Mouse (Mus musculus) spleen, adult 12 weeks (tissue): Measurements from ENCODE around the gene Prss38.
"Not testable (repeated sequence)": the region's sequence is repeated elsewhere in the genome, so short reads cannot be mapped to it uniquely, and the experiment has no call there.

ENCODE experiments used
- DNase-seq: peaks from one replicate; pipeline ENCODE4 v3.0.0; 2022; ENCODE audit warnings: low spot score

Gene Prss38

GRCm38 (mm10) chr11:59377999-59378398, 2.5 kb upstream of the Prss38 start:
- no peak for DNase-seq

- no peak for DNase-seq
Measured at GRCm38 (mm10) chr11:59369848-59370247, 5.6 kb downstream of the Prss38 start.

GRCm38 (mm10) chr11:59367955-59368354, 7.5 kb downstream of the Prss38 start:
- not testable (repeated sequence) for DNase-seq

- no peak for DNase-seq
Measured at GRCm38 (mm10) chr11:59366633-59367032, 8.8 kb downstream of the Prss38 start.

- DNase-seq: no peak
Measured at GRCm38 (mm10) chr11:59366031-59366430, 9.4 kb downstream of the Prss38 start.

GRCm38 (mm10) chr11:59364417-59364816, 11.0 kb downstream of the Prss38 start:
- no peak for DNase-seq

- DNase-seq: no peak
Measured at GRCm38 (mm10) chr11:59364007-59364406, 11.4 kb downstream of the Prss38 start.

GRCm38 (mm10) chr11:59361291-59361690, 14.2 kb downstream of the Prss38 start:
- DNase-seq: no peak

- DNase-seq: no peak
Measured at GRCm38 (mm10) chr11:59356874-59357289, 18.6 kb downstream of the Prss38 start.

- DNase-seq: no peak
Measured at GRCm38 (mm10) chr11:59354793-59355192, 20.7 kb downstream of the Prss38 start.

GRCm38 (mm10) chr11:59350326-59350725, 25.1 kb downstream of the Prss38 start:
- no peak for DNase-seq

GRCm38 (mm10) chr11:59346166-59346910, 29.1 kb downstream of the Prss38 start:
- no peak for DNase-seq

- no peak for DNase-seq
Measured at GRCm38 (mm10) chr11:59342956-59343355, 32.5 kb downstream of the Prss38 start.

- no peak for DNase-seq
Measured at GRCm38 (mm10) chr11:59338736-59339120, 36.7 kb downstream of the Prss38 start.

- DNase-seq: no peak
Measured at GRCm38 (mm10) chr11:59337955-59338735, 37.3 kb downstream of the Prss38 start.

GRCm38 (mm10) chr11:59336381-59336780, 39.1 kb downstream of the Prss38 start:
- no peak for DNase-seq

- DNase-seq: no peak
Measured at GRCm38 (mm10) chr11:59335942-59336341, 39.5 kb downstream of the Prss38 start.

- DNase-seq: no peak
Measured at GRCm38 (mm10) chr11:59335150-59335549, 40.3 kb downstream of the Prss38 start.

GRCm38 (mm10) chr11:59332938-59333337, 42.5 kb downstream of the Prss38 start:
- no peak for DNase-seq

GRCm38 (mm10) chr11:59331167-59331869, 44.1 kb downstream of the Prss38 start:
- DNase-seq: no peak

GRCm38 (mm10) chr11:59330560-59330959, 44.9 kb downstream of the Prss38 start:
- peak; percentile 44 for DNase-seq

- DNase-seq: no peak
Measured at GRCm38 (mm10) chr11:59329616-59330015, 45.8 kb downstream of the Prss38 start.

- DNase-seq: no peak
Measured at GRCm38 (mm10) chr11:59327625-59328024, 47.8 kb downstream of the Prss38 start.
